Mouse (Mus musculus): ENCODE measurements around the gene Tmcc1.

DNA sequence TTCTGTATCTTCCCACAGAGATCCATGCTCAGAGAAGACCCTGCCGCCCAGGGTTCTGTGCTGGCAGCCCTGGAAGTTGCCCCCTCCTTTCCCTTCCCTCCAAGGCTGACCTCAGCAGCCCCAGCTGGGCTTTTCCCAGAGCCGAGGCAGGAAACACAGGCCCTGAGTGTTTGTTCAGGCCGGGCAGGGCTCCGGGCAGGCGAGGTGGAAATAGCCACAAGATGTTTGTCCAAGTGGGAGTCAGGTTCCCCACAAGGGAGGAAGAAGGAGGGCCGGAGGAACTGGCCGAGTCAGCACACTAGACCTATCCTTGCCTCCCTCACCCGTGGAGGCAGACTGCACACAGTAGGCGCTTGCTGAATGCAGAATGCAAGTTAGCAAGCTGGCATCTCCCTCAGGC lies 186.6 kb downstream of the Tmcc1 start:
- TF ChIP-seq POLR2A (IDR thresholded peaks at IDR 0.05; ENCODE audit: insufficient read depth, low read depth, low read length) (no peak), CTCF (IDR thresholded peaks at IDR 0.05; ENCODE audit: insufficient read depth, low read depth, low read length) (no peak)
